Mouse (Mus musculus): Measurements from ENCODE around the gene Tstd3.

Gene Tstd3

GRCm38 (mm10) chr4:21766863-21767304 lies at the start of gene Tstd3, which contains the start of gene Usp45:
Gene Tstd3, minus strand, starts transcription at chr4:21767212.
Gene Usp45, plus strand, starts transcription at chr4:21767156.
- DNase-seq = peak; percentile 89

- DNase-seq = peak; percentile 59
Measured at GRCm38 (mm10) chr4:21814029-21814428, 47.0 kb upstream of the Tstd3 start.

GRCm38 (mm10) chr4:21812635-21813034 lies 45.6 kb upstream of the Tstd3 start:
- DNase-seq = no peak

- no peak for DNase-seq
Measured at GRCm38 (mm10) chr4:21810608-21811007, 43.6 kb upstream of the Tstd3 start.

- no peak for DNase-seq
Measured at GRCm38 (mm10) chr4:21807204-21807603, 40.2 kb upstream of the Tstd3 start.

GRCm38 (mm10) chr4:21801620-21802019 lies 34.6 kb upstream of the Tstd3 start:
- DNase-seq = no peak

GRCm38 (mm10) chr4:21801013-21801412 lies 34.0 kb upstream of the Tstd3 start:
- DNase-seq = no peak

- DNase-seq = no peak
Measured at GRCm38 (mm10) chr4:21793631-21794030, 26.6 kb upstream of the Tstd3 start.

- no peak for DNase-seq
Measured at GRCm38 (mm10) chr4:21789836-21790235, 22.8 kb upstream of the Tstd3 start.

- no peak for DNase-seq
Measured at GRCm38 (mm10) chr4:21788903-21789302, 21.9 kb upstream of the Tstd3 start.

- DNase-seq = no peak
Measured at GRCm38 (mm10) chr4:21786268-21786667, 19.3 kb upstream of the Tstd3 start.

- peak; percentile 71 for DNase-seq
Measured at GRCm38 (mm10) chr4:21780816-21781726, 14.1 kb upstream of the Tstd3 start.

- no peak for DNase-seq
Measured at GRCm38 (mm10) chr4:21776946-21777265, 9.9 kb upstream of the Tstd3 start.

- DNase-seq = peak; percentile 91
Measured at GRCm38 (mm10) chr4:21776091-21776945, 9.3 kb upstream of the Tstd3 start.

- no peak for DNase-seq
Measured at GRCm38 (mm10) chr4:21772306-21772705, 5.3 kb upstream of the Tstd3 start.

GRCm38 (mm10) chr4:21771064-21771463 lies 4.1 kb upstream of the Tstd3 start:
- no peak for DNase-seq

GRCm38 (mm10) chr4:21766171-21766862 lies 695 bp downstream of the Tstd3 start:
- no peak for DNase-seq

GRCm38 (mm10) chr4:21763827-21764226 lies 3.2 kb downstream of the Tstd3 start:
- no peak for DNase-seq

GRCm38 (mm10) chr4:21761416-21762160 lies 5.4 kb downstream of the Tstd3 start:
- no peak for DNase-seq

GRCm38 (mm10) chr4:21758860-21759259 lies 8.2 kb downstream of the Tstd3 start:
- DNase-seq = no peak

GRCm38 (mm10) chr4:21755123-21755789 lies 11.8 kb downstream of the Tstd3 start:
- DNase-seq = peak; percentile 4

- no peak for DNase-seq
Measured at GRCm38 (mm10) chr4:21745723-21746122, 21.3 kb downstream of the Tstd3 start.
